Mouse (Mus musculus) bone marrow, adult 2 months (tissue): ENCODE data around the gene Luc7l3.

Source experiments
- CTCF ChIP-seq: fragments of 200-500 bp; IDR thresholded peaks from 2 replicates; pipeline ENCODE4 v1.5.1; 2011; ENCODE audit warnings: low read length, control low read depth; ENCODE audit not compliant: control insufficient read depth, insufficient read depth
- POLR2A ChIP-seq: fragments of 200-500 bp; IDR thresholded peaks from 2 replicates; pipeline ENCODE4 v1.6.1; 2011; ENCODE audit warnings: low read depth, mild to moderate bottlenecking, control low read depth, low read length, borderline replicate concordance; ENCODE audit not compliant: control insufficient read depth

- no peak for TF ChIP-seq POLR2A
- TF ChIP-seq CTCF, result no peak
These were observed 83.0 kb downstream of the Luc7l3 start for GRCm38 (mm10) chr11:94238786-94239185.
